Mouse (Mus musculus): ENCODE measurements at regions not wholly inside any gene's neighbourhood (a gene's known extent, or its start where the extent isn't known, plus 50 kb on each side); places are given as distances from the start of the nearest gene placed in this dataset.

DNA sequence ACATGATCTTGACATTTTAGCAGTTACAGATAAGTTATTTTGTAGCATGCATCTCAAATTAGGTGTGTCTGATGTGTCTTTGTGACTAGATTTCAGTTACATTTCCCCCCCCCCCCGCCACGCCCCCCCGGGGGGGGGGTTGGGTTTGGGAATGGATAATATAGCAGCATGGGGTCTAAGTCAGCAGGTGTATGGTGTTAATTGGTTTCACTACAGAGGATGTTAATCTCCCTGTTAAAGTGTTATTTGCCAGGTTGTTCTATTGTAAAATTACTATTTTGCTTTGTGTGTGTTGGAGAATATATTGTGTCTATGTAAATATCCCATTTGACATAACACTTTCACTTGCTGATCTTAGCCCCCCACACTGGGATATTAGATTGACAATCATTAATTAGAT is 319.2 kb downstream of the Lmo7 start:
- TF ChIP-seq CTCF (IDR thresholded peaks at IDR 0.05; ENCODE audit: low read depth) = no peak
- TF ChIP-seq EP300 (IDR thresholded peaks at IDR 0.05; ENCODE audit: low read depth) = no peak
